Comparison of ENCODE assay signal across 12 mouse cellular contexts in the genomic region with DNA sequence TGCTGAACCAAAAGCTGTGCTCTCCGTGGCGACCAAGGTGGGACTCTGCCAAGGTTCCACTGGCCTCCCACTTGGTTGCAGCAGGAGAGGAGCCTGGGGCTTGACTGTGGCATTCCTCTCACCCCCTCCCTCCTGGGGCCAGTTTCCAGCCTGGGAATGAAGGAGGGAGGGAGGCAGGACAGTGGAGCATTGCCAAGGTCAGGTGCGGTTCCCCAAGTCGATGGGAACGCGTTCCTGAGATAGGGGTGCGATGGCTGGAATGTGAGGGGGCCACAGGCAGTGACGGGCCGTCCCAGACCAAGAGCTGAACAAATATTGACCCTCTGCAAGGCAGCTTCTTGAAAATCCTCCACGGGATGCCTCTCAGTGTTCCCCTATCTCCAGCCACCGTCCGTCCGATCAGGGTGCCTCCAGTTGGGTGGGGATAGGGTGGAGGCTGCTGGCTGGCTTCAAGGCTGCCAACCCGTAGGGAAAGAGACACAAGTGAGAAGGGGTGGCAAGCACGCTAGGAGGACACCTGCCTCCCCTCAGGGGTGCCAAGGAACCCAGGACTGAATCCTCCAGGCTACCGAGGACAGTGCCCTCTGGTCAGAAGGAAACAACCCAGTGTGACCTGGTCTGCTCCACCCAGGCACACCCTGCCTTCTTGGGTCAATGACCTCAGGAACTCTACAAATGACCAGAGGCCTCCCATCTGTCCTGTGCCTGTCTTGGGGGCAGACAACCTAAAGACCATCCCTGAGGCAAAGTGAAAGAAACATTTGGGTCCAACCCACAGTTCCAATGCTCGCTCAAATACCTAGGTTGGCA.
A peak's percentile ranks its signal among the peaks of the same experiment; 100 is the strongest.
DNase-seq lines count a peak whose midpoint lies in the region; ATAC-seq lines count a peak whose summit lies in the region.
"Had no signal": no experiment of that assay in that cellular context is flagged by ENCODE, and none has a peak within 500 bp of the region (broad histone marks: within the 10 kb centered on the region; RNA-seq: fewer than 3 reads in every experiment).

No protein-coding gene starts in this region.

- H3K9me3 ChIP-seq in erythroblast, embryonic 14.5 days (ENCODE audit: control insufficient read depth, low read length) = no peaks in the 10 kb centered on the region
- no peaks in the 10 kb centered on the region for H3K9me3 ChIP-seq in limb, embryonic 10.5 days (replicated peaks)
- no peaks in the 10 kb centered on the region for H3K9me3 ChIP-seq in lung, embryonic 15.5 days
- H3K9me3 ChIP-seq in heart, embryonic 12.5 days (replicated peaks) = no peaks in the 10 kb centered on the region
- H3K9me3 ChIP-seq: embryonic facial prominence, embryonic 13.5 days had no signal

- H3K36me3 ChIP-seq in erythroblast, embryonic 14.5 days (ENCODE audit: control insufficient read depth) = no peaks in the 10 kb centered on the region
- H3K36me3 ChIP-seq in limb, embryonic 10.5 days = no peaks in the 10 kb centered on the region
- H3K36me3 ChIP-seq in lung, embryonic 15.5 days = no peaks in the 10 kb centered on the region
- no peaks in the 10 kb centered on the region for H3K36me3 ChIP-seq in heart, embryonic 12.5 days
- H3K36me3 ChIP-seq: embryonic facial prominence, embryonic 13.5 days had no signal

- peak; percentile 15 for DNase-seq in c-Kit-positive CD71-positive TER-119-negative erythroid progenitor cells, embryonic 14.5 days (ENCODE audit: low read depth)
- DNase-seq in limb, embryonic 10.5 days (ENCODE audit: low spot score) = no peak
- DNase-seq in right cerebral cortex, postnatal 36 days (ENCODE audit: low spot score in 2 of 2) = no peak
- DNase-seq in thymus, postnatal 14 days = no peak
- DNase-seq: cerebellum, adult 9-11 months; heart, adult 11 months; thymus, adult 18-20 months had no signal

- H3K4me3 ChIP-seq in erythroblast, embryonic 14.5 days (replicated peaks) = peak overlapping the region; percentile 44
- H3K4me3 ChIP-seq in limb, embryonic 10.5 days = no peak overlapping the region
- H3K4me3 ChIP-seq in lung, embryonic 15.5 days = no peak overlapping the region
- no peak overlapping the region for H3K4me3 ChIP-seq in heart, embryonic 12.5 days
- H3K4me3 ChIP-seq: embryonic facial prominence, embryonic 13.5 days had no signal

- no peak for ATAC-seq in erythroblast, adult 5-6 weeks (replicated peaks; ENCODE audit: low FRiP score, poor library complexity, severe bottlenecking)
- ATAC-seq in lung, embryonic 15.5 days (ENCODE audit: borderline replicate concordance, extremely low read depth, low FRiP score, low TSS enrichment) = peak; percentile 35
- ATAC-seq in heart, embryonic 12.5 days (ENCODE audit: insufficient number of reproducible peaks, low FRiP score) = no peak

- H3K9ac ChIP-seq in lung, embryonic 15.5 days = no peak overlapping the region
- no peak overlapping the region for H3K9ac ChIP-seq in heart, embryonic 12.5 days
- H3K9ac ChIP-seq: embryonic facial prominence, embryonic 13.5 days had no signal

- 85% methylated on average over 17 of the region's 17 CpGs for WGBS in limb, embryonic 10.5 days
- WGBS in lung, embryonic 15.5 days = 60% methylated on average over 17 of the region's 17 CpGs
- WGBS in heart, embryonic 12.5 days = 69% methylated on average over 17 of the region's 17 CpGs

- H3K27ac ChIP-seq in limb, embryonic 10.5 days = peak overlapping the region; percentile 46; the same call in 1 of the 2 replicates
- H3K27ac ChIP-seq in lung, embryonic 15.5 days = peak overlapping the region; percentile 88
- no peak overlapping the region for H3K27ac ChIP-seq in heart, embryonic 12.5 days (ENCODE audit: poor library complexity, severe bottlenecking)
- H3K27ac ChIP-seq: embryonic facial prominence, embryonic 13.5 days had no signal

- 0 out of 2 replicates have a peak overlapping the region, but pooled peaks have one; percentile 1 for H3K4me2 ChIP-seq in lung, embryonic 15.5 days
- H3K4me2 ChIP-seq in heart, embryonic 12.5 days = no peak overlapping the region
- H3K4me2 ChIP-seq: embryonic facial prominence, embryonic 13.5 days had no signal

- peaks cover 53% of the 10 kb centered on the region for H3K4me1 ChIP-seq in erythroblast, embryonic 14.5 days (ENCODE audit: control insufficient read depth)
- peaks cover 65% of the 10 kb centered on the region for H3K4me1 ChIP-seq in limb, embryonic 10.5 days
- H3K4me1 ChIP-seq in lung, embryonic 15.5 days = peaks cover 49% of the 10 kb centered on the region
- H3K4me1 ChIP-seq in heart, embryonic 12.5 days (replicated peaks) = peaks cover 5% of the 10 kb centered on the region; the same call in 1 of the 2 replicates

- no peaks in the 10 kb centered on the region for H3K27me3 ChIP-seq in erythroblast, embryonic 14.5 days (ENCODE audit: control insufficient read depth)
- no peaks in the 10 kb centered on the region for H3K27me3 ChIP-seq in limb, embryonic 10.5 days (ENCODE audit: low read depth, poor library complexity, severe bottlenecking)
- no peaks in the 10 kb centered on the region for H3K27me3 ChIP-seq in lung, embryonic 15.5 days
- H3K27me3 ChIP-seq in heart, embryonic 12.5 days (replicated peaks) = no peaks in the 10 kb centered on the region
- H3K27me3 ChIP-seq: embryonic facial prominence, embryonic 13.5 days had no signal
